Mouse (Mus musculus) liver, postnatal 0 days (tissue): Measurements from ENCODE around the gene Cacna1a.
A peak's percentile ranks its signal among the peaks of the same experiment; 100 is the strongest.

Experiments used
- CTCF ChIP-seq: sonication (generic); IDR thresholded peaks from 2 replicates; pipeline ENCODE4 v1.5.1; 2016; ENCODE audit warnings: antibody characterized with exemption, low read depth
- EP300 ChIP-seq: IDR thresholded peaks from 2 replicates; pipeline ENCODE4 v1.6.1; 2016; ENCODE audit warnings: antibody characterized with exemption, low read depth, mild to moderate bottlenecking

DNA sequence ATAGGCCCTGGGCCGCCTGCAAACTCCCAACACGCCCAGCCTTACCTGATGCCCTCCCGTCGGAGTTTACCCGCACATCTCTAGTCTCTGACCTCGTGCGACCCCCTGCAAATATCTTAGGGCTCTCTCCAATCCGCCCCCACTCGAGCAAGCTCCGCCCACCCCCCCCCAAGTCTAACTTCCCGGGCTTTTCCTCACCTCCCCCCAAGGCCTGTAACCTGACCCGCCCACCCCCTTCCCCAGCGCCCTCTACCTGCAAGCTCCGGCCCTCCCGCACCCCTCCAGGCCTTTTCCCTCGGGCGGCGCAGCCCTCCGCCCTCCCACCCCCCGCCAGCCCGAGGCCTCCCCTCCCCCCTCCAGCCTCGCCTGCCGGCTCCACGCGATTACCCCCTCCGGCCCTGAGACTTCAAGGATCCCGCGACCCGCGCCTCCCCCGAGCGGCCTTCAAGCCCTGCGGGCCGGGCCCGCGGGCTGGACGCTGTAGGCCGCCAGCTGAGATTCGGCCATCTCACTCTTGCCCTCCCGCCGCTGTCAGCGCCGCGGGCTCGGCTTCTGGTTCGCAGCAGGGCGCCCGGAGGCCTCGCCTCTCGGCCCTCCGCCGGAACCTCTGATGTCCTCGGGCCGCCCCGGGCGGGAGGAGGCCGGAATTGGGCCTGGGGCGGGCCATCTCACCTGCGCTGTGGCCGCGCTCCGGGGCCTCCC is 298.9 kb downstream of the Cacna1a start:
- TF ChIP-seq CTCF (peak; percentile 20; the same call in 1 of the 2 replicates), EP300 (no peak)
